Mouse (Mus musculus): ENCODE measurements around the gene Arhgef10l.

GRCm38 (mm10) chr4:140688044-140688825, 22.4 kb upstream of the Arhgef10l start:
- no peak for TF ChIP-seq POLR2A (IDR thresholded peaks at IDR 0.05; ENCODE audit: borderline replicate concordance, extremely low read depth, low read depth, low read length)
- TF ChIP-seq CTCF (IDR thresholded peaks at IDR 0.05; ENCODE audit: insufficient read depth, low read length): no peak

Data from lung, adult 2 months (tissue).